Mouse (Mus musculus): ENCODE measurements at regions not wholly inside any gene's neighbourhood (a gene's known extent, or its start where the extent isn't known, plus 50 kb on each side); places are given as distances from the start of the nearest gene placed in this dataset.

DNA sequence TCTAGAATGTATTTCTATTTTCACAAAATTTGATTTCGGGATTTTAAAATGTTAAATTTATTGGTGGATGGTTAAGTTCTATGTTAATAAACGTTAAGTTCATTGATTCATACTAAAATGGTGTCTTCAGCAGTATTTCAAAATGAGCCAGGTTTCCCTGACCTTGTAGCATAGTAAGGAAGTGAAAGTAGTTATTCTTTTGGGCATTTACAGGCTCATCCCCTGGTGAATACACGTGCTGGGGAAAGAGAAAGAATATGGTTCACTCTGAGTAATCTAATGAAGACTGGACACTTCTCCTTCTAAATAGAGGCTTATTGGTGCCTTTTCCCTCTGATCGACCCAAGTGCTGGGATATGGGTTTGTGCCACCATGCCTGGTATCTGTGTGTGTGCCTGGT lies 281.1 kb downstream of the Lipi start:
- in situ Hi-C loops (cut with MboI, MseI): no loop called here

DNA sequence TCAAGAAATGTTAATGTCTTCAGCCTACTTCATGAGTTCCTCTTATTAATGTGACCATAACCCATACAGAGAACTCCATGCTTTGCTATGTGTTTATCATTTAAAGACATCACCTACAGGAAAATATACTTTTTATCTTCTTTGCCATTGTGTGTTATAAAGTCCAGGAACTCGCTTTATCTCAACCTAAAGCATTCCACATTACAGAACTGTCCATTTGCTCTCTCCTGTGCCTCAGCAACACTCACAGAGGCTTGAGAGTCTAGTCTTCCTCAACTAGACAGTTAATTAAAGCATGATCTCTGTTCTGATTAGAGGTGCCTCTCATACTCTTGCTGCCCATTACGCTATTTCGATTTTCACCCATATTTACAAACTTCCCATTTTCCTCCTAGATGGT lies 288.4 kb downstream of the Lipi start:
- in situ Hi-C loops (cut with MboI, MseI): no loop called here

DNA sequence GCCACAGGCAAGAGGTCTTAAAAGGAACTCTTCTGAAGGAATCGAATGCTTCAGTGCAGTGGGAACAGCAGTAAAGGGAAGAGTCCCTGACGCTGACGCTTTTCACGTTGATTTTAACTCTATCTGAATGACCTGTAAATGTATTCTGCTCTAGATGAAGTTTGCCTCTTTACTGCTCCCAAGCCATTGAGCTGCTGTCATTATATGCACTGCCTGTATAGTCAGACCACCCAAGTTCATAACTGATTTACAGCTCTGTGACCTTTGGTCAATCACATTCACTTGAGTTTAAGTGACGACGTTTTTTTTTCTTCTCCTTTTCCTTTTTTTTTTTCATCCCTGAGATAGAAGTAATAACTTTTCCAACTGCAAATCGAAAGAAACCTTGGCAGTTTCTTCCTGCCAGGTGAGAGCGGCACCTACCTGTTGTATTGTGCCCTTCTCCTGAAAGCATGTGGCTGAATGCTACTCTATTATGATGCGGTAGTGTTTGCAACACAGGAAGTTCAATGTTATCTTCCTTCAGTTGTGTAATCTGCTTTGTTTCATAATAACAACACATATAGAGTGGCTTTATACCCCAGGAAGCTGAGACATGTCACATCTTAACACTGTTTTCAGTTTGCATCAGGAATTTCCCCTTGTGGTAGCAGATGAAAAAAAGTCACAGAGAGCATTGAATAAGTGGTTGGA lies 293.0 kb downstream of the Lipi start:
- in situ Hi-C loops (cut with MboI, MseI): no loop called here

DNA sequence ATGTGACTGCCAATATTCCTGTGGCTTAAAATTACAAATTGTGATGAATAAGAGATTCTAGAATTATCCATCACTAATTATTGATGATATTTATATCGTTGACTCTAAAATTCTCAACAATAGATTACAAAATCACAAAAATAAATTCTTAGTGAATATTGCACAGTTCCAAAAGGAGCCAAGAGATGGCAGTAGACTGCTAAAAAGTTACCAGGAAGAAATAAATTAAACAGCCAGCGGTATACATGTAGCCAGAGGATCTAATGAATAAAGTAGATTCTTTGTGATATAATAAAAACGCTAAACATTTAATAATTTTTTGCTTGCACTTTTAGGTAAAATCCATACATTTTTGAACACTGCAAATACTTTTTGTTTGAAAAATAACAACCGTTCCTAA lies 294.7 kb downstream of the Lipi start:
- in situ Hi-C loops (cut with MboI, MseI): no loop called here

DNA sequence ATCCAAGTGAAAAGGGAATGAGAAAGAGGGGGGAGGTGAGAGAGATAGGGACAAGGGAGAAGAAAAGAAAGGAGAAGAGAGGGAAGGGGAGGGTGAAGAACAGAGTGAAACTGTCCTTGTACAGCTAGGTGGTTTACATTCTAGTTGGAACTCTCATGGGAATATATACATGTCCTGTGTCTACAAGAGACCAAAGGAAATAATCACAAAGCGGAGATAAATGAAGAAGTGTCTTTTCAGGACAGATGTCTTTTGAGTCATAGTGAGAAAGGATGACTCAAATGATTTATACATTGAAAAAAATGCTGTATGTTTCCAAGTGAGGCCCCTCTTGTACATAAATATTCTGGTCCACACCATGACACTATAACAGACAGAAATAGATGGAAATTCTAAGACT lies 298.7 kb downstream of the Lipi start:
- in situ Hi-C loops (cut with MboI, MseI): loop anchor here in 1 of 2 experiments (10.0 kb wide), 1 partner anchor 608 kb away; no protein-coding TSS in a partner anchor

DNA sequence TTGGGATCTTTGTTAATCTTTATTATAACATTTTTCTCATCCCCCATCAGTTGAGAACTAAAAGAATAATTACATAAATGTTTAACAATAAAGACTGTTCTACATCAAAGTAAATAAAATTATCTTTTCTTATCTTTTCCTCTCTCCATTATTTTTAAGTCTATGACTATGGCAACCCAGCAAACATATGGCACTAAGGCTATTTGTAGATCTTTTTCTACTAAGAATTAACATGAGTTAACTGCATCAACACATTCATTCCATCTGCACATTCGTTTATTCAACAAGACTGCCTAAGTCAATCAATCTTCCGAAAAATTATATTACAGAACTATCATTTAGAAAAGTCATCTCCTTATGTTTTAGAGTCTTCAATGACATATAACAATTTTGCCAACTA lies 300.1 kb downstream of the Lipi start:
- in situ Hi-C loops (cut with MboI, MseI): loop anchor here in 1 of 2 experiments (10.0 kb wide), 1 partner anchor 609 kb away; no protein-coding TSS in a partner anchor

DNA sequence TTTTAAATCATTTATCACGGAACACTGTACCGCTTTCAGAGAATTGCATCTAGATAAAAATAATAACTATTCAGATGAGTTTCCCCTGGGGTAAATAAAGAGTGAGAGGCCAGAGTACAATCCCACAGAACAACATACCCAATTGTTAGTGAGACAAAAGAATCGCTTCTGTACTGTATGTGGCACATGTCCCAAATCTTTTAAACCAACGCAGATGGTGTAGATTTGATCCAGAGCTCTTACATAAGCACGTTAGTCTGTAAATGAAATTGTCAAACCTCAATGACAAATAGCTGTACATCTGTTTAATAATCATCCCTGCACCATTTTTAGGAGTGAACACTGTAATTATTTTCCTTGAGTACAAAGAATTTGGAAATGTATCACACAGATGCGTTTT lies 322.0 kb downstream of the Lipi start:
- in situ Hi-C loops (cut with MboI, MseI): no loop called here

DNA sequence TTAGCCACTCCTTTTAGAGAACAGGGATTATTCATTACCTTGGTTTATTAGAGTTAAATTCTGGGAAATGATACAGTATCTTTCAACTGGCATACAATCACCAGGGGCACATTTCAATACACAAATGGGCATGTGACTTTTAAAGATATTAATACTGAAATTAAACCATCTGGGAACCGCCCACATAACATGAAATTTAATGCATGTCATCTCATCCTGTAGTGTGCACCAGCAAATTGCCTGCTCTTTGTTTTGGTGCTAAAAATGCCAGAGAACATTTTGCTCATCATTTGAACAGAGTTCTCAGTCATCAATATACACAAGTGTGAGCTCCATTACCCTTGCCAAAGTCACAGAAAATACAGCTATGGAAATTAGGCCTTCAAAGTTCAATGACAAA lies 330.9 kb downstream of the Lipi start:
- in situ Hi-C loops (cut with MboI, MseI): no loop called here

DNA sequence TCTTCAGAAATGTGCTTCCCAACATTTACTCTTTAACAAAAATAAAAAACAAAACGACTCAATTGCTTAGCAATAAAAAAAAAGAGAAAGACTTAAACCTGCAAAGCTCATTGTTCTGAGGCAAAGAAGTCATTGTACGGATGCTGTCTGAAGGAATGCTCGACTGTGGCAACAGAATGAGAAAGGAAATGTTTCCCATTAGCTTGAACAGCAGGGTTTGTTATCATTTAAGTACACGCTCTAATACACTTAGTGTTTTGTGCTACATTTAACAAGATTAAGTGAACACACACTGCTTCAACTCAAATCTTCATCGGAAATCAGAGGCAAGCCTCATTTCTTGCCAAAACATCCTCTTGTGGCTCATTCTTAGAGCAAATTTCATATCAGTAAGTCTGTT lies 336.7 kb downstream of the Lipi start:
- in situ Hi-C loops (cut with MboI, MseI): no loop called here

DNA sequence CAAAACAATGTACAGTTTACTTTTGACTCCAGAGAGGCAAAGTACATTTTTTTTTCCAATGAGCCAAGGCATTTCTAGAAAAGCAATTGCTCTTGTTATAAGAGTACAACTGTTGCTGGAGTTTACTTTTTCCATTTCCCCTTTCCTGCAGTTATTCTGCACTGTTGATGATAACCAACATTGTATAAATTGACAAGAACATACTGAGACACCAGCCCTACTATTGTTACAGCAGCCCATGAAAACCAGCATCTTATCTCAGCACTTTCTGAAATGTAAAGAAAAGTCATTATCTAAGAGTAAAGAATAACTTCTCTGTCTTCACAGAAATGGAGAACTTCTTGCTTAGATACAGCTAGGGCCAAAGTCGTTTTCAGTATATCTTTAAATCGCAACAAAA lies 345.5 kb downstream of the Lipi start:
- in situ Hi-C loops (cut with MboI, MseI): no loop called here

DNA sequence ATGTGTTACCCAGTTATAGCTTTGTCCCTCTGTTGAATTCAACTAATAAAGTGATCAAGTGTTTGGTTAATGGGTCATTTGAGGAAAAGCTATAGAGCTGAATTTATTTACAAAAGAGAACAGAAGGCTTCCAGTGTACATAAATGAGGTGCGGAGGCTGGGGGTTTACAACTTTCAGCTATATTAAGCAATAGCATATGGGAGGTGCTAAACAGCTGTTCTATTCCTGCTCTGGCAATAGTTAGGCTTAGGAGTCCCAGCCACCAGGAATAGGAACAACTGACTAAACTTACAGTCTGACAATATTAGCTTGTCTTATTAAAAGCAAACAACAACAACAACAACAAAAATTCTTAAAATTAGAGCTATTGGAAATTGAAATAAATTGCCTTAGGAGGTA lies 353.7 kb downstream of the Lipi start:
- in situ Hi-C loops (cut with MboI, MseI): no loop called here

DNA sequence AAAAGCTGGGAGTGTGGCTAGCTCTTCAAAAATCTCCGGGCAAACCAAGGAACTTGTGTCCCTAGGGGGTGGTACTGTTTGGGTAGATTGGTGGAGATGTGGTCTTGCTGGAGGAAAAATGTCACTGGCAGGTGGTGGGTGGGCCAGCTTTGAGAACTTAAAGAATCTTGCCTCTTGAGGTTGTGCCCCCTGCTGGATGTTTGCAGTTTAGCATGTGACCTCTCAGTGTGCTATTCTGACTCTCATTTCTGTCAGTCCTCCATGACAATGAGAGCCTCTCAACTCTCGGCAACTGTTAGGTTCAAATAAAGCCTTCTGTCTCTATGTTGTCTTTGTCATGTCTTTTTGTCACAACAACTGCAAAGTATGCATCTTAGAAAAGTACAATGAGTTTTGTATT lies 392.5 kb downstream of the Lipi start:
- in situ Hi-C loops (cut with MboI, MseI): no loop called here

DNA sequence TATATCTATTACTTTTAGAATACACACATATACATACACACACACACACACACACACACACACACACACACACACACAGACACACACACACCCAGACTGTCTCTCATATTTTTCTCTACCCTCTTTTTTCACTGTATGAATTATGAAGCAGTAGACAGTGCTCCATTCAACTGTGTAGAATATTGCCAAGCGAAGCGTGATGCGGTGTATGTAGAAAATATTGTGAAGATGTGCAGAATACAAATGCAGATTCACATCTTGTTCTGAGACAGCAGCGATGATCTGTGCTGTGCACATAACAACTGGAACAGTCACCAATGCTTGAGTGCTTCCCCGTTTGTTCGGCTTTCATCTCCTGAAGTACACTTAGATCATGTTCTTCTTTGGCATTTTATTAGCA lies 395.5 kb downstream of the Lipi start:
- in situ Hi-C loops (cut with MboI, MseI): no loop called here

DNA sequence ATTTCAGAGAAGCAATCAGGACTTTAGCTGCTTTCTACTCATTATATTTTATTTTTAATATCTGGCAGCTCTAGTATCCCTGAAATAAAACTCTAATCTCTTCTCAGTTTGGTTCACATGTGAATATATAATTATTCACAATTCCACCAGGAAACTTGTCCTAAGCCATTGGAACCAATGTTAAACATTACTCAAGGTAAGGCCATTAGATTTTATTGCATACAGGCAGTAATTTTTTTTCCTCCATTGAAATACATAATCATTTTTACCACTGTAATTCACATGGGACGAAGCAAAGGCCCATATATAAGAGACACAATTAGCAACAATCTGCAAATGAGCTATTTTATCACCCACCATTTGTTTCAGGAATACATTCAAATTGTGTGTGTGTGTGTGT lies 419.8 kb downstream of the Lipi start:
- in situ Hi-C loops (cut with MboI, MseI): no loop called here

DNA sequence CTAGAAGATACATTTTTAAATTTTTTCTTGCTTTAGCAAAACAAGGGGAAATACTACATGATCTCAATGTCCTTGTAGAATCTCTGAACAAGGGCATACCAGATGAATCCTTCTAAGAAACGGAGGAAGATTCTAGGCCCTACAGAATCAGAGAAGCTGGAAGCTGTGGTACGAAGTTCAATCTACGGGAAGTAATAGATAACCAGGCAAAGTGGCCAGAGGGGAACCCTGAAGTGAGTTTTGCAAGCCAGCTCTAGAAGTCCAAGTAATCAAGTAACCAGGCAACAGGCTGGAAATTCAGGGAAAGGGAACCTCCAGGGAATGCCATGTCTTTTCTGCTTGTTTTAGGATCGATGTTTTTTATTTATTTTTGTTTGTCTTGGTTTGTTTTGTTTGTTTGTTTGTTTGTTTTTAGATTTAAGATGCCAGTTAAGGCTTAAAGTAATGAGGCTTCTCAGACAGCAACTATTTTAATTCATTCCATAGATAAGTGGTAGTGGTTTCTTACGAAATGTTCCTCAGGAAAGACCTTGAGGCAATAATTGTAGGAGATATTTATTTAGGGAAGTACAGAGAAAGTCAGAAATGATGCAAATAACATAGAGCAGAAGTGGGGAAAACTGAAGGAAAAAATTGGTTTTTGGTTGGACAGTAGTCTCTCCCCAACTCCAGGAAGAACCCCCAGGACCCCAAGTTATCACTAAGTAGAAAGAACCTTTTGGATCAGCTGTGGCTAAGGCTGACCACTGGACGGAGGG lies 420.7 kb downstream of the Lipi start:
- in situ Hi-C loops (cut with MboI, MseI): no loop called here

DNA sequence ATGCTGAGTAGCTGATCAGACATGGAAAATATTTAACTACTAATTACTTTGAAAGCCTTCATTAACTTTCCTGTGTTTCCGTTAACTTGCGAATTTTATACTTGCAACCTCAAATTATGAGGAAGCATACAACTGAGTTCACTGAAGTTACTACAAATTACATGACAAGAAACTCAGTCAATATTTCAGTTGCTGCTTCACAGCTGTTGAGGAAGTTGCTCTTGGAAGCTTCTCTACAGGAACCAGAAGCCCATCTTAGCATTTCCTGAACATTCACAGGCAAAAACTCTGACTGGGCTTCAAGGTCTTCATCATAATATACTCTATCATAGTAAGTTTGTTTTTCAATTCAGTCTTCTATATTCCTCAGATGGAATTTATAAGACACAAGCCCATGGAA lies 426.1 kb downstream of the Lipi start:
- in situ Hi-C loops (cut with MboI, MseI): no loop called here

DNA sequence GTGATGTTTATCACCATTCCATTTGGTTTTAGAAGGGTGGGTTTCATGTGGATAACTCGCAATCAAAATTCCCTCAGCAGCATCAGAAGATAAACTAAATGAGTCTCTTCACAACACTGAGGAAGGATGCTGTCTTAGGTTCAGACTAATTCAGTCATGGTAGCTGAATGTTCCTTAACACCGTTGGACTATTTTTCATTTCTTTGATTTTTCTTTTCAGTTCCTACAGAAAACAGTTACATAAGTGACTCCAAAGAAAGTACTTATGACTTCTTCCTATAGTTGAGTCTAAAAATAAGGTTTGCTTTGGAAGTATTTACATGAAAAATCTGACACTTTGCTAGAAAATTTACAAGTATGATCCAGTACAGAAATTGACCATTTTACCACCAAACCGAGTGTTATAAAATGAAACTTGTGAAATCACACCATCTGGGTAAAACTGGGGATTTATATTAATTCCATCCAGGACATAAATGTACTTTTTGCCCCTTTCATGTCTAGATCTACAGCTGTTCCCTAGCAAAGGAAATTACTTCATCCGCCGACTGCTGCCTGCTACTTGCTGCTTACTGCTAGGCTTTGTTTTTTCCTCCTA lies 430.3 kb downstream of the Lipi start:
- in situ Hi-C loops (cut with MboI, MseI): no loop called here

Measured in T-helper 17 cell (primary cell).